Mouse (Mus musculus): Measurements from ENCODE around the gene Ppm1h.
A peak's percentile ranks its signal among the peaks of the same experiment; 100 is the strongest.

The Ppm1h gene

DNA sequence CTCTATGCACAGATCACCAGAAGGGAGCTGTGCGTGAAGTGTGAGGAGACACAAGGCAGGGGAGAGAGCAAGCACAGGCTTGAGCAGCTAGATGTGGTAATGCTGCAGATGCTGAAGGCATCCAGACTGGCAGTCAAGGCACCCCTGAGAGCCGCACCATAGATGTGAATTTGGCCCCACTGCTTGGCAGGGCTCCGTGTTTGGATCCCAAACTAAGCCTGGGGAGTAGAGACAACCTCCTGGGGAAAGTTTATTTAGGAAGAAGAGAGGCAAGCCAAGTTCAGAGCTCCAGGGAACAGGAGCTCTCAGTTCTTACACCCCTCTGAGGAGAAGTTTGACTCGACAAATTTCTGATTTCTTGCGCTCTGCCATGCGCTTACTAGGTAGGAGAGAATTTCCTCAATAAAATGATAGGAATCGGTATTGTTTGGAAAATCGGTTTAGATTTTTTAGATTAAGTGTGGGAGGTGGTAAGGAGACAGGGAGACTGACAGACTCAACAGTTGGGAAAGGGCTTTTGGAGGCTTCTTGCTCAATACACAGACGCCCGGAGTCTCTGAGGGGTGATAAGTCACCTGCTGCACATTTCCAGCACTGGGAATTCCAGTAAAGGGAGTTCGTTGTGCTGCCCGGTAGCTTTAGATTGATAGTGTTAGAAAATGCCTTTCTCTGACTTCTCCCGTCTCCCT lies 89.8 kb downstream of the Ppm1h start:
- ATAC-seq (ENCODE audit: low TSS enrichment): 0 out of 2 replicates have a peak, but pooled peaks have one; percentile 10

DNA sequence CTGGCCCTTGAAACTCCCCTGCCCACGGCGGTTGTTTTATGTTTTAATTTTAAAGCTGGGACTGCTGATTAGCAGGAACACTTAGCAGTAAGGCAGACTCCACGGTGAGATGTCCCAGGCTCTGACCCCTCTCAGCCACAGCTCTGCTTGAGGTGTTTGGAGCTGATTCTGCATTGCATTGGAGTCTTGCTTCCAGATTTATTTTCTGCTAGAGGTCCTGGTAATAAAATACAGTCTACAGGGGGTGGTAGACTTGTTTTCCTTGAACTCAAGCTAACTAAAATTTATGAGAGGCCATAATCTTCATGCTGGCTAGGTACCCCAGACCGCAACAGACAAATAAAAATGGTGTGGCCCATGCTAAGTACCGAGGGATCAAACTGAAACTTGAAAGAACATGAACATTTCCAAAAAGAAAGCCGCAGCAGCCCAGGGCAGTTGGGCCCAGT lies 90.4 kb downstream of the Ppm1h start:
- ATAC-seq (ENCODE audit: low TSS enrichment): no peak

DNA sequence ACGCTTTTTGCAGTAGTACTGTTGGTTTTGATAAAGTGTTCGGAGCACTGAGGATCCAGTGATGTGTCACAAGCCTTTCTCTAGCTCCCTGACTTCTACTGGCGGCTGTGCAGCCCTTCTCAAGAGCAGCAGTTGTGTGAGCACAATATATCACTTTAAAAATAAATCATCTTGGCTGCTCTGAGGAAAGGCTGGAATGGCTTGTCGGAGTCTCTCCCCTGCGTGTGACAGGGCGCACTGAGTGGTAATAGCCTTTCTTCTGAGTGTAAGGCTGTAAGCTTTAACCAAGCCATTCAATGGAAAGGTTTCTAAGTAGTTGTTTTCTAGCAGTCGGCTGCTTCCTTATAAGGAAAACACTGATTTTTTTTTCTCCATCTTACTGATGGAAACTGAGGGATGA lies 91.8 kb downstream of the Ppm1h start:
- ATAC-seq (ENCODE audit: low TSS enrichment): peak; percentile 60

DNA sequence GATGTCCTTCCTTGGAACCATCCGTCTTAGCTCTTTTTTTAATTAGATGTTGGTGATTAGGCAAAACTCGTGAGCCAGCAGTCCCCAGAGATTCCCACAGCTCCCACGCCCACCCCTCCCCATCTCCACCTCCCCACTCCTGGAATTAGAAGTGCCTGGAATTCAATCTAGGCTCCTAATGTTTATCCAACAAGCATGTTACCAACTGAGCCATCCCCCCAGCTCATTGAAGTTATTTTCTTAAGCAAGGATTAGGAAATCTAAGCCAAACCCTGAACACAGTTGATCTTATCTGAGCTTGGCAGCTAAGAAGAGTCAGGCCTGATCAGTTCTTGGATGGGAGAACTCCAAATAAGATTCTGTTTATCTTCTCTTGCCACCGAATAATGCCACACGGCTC lies 92.4 kb downstream of the Ppm1h start:
- peak; percentile 11; the same call in 1 of the 2 replicates for ATAC-seq (ENCODE audit: low TSS enrichment)

DNA sequence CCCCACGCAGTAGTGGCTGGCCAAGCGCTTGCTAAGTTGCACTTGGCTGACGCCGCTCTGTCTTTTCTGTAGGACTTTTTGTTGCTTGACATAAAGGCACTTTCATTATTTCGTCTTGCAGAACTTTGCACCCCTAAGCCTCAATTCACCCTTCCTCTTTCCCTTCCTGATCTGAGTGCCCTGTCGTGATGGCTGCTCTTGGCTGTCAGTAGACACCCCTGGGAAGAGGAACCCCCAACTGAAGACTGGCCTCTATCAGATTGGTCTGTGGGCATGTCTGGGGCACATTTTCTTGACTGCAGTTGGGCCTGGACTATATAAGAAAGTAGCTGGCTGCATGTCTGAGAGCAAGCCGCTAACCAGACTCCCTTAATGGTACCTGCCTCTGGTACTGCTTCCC lies 95.6 kb downstream of the Ppm1h start:
- ATAC-seq (ENCODE audit: low TSS enrichment): no peak

DNA sequence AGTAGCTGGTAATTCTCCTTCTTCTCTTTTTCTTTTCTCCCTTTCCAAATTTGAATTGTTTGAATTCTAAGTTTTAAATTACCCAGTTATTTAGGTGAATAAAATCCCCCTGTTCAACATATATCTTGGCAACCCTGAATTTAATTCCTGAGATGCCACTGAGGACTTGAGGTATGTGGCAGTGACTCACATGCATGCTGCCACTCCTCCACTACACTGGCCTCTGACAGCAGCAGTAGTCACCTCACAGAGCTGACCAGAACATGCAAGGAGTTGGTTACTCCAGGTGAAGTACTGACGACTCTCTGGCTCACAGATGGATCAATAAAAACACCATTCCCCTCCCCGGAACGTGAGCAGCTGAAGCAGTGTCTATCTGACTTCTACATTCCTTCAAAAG lies 98.9 kb downstream of the Ppm1h start:
- no peak for ATAC-seq (ENCODE audit: low TSS enrichment)

DNA sequence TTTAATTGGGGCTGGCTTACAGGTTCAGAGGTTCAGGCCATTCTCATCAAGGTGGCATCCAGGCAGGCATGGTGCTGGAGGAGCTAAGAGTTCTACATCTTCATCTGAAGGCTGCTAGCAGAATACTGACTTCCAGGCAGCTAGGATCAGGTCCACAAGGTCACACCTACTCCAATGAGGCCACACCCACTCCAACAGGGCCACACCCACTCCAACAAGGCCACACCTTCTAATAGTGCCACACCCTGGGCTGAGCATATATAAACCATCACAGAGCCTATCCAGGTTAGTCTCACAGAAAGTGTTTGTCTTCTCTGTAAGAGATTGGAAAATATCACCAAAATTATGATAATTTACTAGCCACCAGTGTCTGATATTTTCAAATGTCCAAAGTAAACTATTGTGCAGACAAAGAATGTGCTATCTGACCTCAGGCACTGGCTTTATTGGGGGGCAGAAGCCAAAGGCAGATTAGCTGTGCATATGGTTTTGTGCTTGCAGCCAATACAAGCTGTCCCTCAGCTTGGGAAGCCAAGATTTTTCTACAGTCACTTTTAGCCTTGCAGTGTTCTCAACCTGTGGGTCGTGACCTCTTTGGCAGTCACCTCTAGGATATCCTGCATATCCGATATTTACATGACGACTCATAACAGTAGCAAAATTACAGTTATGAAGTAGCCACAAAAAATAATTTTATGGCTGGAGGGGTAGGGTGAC lies 99.5 kb downstream of the Ppm1h start:
- ATAC-seq (ENCODE audit: low TSS enrichment): no peak

DNA sequence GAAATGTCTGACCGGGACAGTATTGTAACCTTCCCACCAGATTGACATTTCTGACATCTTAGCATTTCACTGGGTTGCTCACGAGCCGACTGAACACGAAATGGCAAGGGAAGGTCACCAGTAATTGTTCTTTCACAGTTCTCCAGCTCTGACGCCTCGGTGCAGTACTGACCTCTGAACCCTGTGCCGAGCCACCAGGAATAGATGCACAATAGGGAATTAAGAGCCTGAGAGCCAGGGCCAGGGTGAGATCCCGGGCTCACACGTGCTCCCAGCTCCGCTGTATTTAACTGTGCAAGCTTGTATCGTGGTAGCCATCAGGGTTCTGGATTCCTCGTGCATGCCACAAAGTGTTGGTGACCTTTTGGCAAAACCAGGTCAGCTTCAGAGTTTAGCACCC lies 100.8 kb downstream of the Ppm1h start:
- ATAC-seq (ENCODE audit: low TSS enrichment): no peak

DNA sequence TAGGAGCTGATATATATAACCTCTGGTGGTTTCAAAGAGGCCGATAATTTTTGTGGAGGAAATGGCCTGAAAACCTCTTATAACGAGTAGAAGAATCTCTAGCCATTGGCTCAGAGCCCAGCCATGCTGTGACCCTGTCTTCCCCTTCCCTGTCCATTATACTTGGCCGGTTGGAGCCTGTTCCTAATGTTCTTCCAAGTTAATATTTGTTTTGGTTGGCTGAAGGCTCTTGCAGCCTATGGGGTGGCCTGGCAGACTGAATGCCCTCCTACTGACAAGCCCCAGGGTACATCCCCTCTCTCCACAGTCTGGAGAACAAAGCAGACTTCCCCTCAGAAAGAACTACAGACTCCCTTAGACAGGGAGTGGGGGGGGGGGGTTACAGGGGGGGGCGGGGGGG lies 104.2 kb downstream of the Ppm1h start:
- no peak for ATAC-seq (ENCODE audit: low TSS enrichment)

DNA sequence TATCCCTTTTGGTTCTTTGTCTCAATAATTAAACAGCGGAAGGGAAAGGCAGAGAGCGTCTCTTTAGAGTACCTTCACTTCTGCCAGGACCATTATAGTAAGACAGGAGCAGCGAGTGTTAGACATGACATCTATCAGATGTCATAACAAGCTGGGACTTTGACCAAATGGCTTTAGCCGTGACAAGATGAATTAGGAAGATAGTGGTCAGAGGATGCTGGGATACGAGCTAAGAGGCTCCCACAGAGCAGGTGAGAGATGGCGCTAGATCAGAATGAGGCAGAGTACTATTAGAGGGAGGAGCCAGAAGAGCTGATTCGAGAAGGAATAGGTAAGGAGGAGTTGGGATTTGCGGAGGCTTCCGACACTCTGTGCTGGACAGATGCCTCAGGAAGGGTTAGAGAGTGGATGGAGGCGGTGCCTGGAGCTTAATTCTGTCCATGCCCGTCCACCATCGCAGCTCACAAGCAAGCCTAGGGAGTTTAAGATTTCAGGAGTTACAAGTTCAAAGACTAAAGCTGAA lies 111.1 kb downstream of the Ppm1h start:
- ATAC-seq (ENCODE audit: low TSS enrichment): no peak

DNA sequence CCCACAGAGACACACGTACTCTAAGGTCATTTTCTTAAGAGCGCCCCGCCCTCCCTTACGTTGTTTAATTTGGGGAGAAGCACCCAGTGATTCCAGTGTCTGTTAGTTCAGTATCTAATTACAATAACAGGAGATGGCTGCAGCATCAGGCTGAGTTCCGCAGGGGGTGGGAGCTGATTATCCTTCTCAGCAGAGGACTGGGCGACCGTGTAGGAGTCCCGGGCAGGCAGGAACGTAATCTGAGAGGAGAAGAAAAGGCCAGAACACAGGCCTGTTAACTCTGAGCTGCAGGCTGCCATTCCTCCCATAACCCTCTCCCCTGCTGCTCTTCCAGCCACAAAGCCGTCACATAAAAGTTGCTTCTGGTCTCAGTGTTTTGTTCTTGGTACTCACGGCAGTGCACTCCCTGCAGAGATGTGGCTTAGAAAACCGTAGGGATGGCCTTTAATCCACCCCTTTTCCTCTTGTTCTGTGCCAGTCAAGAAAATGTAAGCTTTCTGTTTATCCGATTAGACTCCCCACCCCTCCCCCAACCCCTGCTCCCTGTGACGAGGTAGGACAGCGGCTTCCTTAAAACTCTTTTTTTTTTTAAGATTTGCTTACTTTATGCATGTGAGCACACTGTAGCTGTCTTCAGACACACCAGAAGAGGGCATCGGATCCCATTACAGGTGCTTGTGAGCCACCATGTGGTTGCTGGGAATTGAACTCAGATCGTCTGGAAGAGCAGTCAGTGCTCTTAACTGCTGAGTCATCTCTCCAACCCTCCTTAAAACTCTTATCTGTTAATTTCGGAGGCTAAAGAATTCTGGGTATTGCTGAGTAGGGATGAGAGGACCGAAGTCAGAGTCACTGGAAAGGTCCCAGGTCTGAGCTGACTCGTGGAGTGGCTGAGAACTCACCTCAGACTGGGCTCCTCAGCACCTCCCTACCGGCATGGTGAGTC lies 113.7 kb downstream of the Ppm1h start:
- ATAC-seq (ENCODE audit: low TSS enrichment): peak; percentile 31

DNA sequence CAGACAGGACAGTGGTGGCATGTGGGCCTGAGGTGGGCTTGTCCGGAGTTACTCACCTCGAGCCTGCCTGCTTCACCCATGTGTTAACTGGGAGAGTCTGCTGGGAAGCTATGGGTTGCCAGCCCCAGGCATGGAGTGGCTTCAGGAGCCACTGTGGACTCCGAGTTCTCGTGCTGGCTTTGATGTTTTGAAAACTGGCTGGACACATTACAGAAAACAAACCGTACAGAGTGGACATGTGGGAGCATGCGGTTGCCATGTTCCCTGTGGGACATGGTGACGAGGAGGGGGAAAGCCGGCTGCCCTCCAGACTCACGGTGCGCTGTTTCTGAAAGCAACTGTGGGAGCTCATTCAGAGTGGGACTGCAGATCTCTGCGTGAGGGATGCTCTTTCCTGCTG lies 114.6 kb downstream of the Ppm1h start:
- ATAC-seq (ENCODE audit: low TSS enrichment): no peak

DNA sequence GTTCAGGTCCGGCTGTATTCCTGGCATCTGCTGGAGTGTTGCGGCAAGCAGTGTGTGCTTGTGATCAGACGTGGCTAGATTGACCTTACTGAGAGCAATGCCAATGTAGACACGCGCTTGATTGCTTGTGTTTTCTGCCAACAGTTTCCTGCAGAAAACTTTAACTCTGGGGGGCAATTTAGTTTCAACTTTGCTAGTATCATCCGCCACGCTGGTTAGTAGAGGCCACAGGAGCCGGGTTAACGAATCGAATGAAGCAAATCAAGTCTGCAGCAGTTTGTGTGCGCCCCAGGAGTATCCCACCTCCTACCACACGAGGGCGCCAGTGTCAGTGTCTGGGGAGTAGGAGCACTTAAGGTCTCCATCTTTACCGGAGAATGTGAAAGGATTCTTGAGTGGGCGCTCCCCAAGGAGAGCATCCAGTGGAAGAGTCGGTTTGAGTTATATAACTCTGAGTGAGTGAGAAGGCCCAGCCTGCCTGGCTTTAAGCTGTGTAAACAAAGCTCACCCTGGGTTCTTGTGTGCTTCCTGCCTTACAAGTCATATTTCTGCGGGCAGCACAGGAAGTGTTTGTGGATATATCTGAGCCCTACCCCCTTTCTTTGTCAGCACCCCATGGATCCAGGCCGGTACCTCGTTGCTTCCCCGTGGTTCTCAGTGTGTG lies 115.8 kb downstream of the Ppm1h start:
- peak; percentile 91 for ATAC-seq (ENCODE audit: low TSS enrichment)

DNA sequence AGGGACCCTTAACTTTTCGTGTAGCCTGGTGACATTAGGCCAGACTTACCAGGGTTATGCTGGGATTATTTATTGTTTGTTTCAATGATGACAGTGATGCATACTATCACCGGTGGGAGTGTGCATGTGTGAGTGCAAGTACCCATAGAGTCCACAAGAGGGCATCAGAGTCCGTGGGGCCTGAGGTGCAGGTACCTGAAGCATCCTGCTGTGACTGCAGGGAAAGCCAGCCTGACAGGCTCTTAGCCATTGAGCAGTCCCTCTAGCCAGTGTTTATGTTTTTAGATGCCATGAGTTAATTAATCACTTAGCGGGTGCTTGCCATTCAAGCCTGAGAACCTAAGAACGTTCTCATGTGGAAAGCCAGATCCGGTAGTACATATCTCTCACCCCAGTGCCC lies 119.4 kb downstream of the Ppm1h start:
- ATAC-seq (ENCODE audit: low TSS enrichment): no peak

DNA sequence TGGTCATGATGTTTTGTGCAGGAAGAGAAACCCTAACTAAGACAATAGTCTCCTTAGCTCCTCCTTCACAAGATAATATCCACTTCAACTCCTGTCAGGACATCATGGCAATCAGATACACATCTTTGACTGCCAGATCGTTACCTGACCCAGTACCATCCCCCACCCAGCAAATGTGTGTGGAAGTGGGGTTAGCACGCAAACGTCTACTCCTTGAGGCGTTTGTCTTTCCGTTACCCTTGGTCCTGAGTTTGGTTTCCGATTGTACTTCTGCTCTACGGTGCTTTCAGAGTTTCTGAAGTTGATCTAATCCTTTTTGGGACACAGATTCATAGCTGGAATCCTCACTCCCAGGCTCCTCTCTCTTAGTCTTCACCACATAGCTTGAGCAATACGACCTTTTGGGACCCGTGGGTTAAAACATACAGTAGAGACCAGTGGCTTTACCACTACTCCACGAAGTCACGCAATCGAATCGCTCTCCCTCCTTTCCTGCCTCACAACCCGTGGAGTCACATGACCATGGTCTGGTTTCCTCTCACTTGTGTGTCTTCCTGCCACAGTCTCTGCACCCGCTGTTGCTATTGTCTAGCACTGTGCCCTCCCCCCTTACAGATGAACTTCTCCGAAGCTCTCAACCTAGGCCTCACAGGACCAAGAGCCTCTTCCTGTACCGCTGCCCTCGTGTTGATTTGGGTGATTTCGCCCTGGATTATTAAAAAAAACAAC lies 121.6 kb downstream of the Ppm1h start:
- ATAC-seq (ENCODE audit: low TSS enrichment): no peak

DNA sequence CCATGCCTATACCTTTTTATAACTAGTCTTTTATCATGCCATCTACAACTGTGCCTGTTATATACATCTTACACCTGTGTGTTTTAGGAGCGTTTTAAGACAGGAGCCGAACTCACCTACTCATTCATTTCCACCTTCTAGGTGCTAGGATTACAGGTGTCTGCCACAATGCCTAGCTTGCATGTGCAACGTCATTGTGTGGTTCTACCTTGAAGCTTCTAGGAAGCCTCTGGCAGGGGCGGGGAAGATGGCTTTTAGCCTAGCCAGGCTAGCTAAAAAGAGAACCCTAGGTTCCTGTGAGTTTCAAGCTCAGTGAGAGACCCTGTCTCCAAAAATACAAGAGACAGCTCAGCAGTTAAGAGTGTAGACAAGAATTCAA lies 122.2 kb downstream of the Ppm1h start:
- ATAC-seq (ENCODE audit: low TSS enrichment): no peak

DNA sequence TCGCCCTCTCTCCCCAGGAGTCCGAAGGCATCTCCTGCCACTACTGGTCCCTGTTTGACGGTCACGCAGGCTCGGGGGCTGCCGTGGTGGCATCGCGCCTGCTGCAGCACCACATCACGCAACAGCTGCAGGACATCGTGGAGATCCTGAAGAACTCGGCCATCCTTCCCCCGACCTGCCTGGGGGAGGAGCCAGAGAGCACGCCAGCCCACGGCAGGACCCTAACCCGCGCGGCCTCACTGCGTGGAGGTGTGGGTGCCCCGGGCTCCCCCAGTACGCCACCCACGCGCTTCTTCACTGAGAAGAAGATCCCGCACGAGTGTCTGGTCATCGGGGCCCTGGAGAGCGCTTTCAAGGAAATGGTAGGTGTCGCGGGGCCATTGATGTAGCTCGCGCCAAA lies 123.7 kb downstream of the Ppm1h start:
- no peak for ATAC-seq (ENCODE audit: low TSS enrichment)

DNA sequence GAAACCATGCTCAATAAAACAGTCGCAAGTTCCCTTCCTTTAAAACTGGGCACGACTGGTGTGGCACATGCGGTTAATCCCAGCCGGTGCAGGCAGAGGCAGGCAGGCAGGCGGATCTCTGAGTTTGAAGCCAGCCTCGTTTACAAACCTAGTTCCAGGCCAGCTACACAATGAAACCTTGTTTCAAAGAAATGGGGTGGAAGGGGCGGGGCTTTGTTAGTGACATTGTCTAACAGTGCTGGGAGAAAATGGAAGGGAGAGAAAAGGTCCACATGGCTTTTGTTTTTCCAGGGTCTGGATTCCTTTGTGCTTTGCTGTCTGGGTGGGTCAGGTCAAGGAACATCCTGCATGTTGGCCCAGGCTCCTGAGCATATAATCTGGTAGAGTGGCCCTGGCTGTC lies 124.3 kb downstream of the Ppm1h start:
- ATAC-seq (ENCODE audit: low TSS enrichment): no peak

DNA sequence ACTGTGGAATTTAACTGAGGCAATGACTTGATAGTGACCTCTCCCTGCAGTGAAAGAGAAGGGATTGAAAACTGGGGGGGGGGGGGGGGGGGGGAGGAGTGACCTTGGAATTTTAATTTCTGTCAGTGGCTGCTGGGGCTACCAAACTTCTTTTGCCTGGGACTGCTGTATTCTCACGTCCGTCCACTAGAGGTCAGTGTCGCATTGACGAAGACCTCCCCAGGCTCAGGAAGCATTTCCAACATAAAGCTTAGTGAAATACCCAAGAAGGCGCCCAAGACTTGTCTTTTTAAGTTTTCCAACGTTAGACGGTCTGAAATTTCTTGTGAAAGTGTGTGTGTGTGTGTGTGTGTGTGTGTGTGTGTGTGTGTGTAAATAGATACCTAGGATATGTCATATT lies 125.3 kb downstream of the Ppm1h start:
- no peak for ATAC-seq (ENCODE audit: low TSS enrichment)

DNA sequence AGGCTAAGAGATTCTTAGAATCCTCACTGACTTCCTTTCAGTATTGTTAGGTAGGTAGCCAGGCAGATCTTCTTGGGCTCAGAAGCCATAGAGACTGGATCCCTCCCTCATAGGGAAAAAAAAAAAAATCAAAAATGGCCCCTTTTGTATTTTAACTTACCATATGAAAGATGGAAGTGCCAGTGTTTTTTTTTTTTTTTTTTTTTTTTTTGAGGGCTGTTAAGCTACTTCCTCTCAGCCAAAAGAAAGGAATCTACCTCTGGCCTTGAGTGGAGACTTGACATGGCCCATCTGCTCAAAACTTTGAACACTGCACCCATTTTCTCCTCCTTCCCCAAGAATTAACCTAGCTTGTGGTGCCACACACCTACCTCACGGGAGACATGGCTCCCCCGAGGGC lies 127.3 kb downstream of the Ppm1h start:
- no peak for ATAC-seq (ENCODE audit: low TSS enrichment)

All from frontal cortex, adult (tissue).